Mouse (Mus musculus) gastrocnemius, postnatal 4 days (tissue): ENCODE data around the gene Xirp2. TPM values are rescaled to one million over a fixed set of nuclear protein-coding genes. Genes with fewer than 3 reads are reported as not detected.

Source experiments
- DNase-seq, 2 experiments: peaks; one replicate each; pipeline ENCODE4 v3.0.0; 2021 to 2022; ENCODE audit warnings: low spot score in 2 of 2, mixed read lengths in 2 of 2
- total RNA-seq, 2 experiments: library from RNA; stranded (reverse); gene quantifications; 2 replicates each; pipeline ENCODE4 v1.2.3; 2021

Gene Xirp2
- total RNA-seq, 2 experiments from 2014 or later, result 98.1 to 112 TPM

DNA sequence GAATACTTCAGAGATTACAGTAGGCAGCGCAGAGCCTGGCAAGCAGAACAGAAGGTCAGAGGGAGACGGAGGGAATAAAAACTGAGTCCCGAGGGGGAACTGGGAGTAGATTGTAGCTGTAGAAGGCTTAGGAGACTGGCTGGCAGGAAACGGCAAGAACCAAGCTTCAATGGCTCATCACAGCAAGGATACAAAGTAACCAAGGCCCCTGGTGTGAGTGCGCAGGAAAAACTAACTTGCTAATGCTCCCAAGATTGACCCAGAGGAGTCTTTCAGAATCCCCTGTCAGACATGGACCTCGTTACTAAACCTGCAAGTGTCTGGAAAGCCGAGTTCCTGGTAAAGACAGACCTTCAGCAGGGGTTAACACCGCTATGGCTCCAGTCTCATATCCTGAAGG is 98.6 kb downstream of the Xirp2 start:
- DNase-seq, result no peak

- DNase-seq, result peak; percentile 25 to 37
Measured at GRCm38 (mm10) chr2:67564851-67565479, 119.2 kb downstream of the Xirp2 start.

GRCm38 (mm10) chr2:67565480-67566331 is 119.9 kb downstream of the Xirp2 start, which contains the start of gene B3galt1:
TSS of gene B3galt1 (plus strand) at chr2:67565871.
- peak; percentile 81 to 84 for DNase-seq

DNA sequence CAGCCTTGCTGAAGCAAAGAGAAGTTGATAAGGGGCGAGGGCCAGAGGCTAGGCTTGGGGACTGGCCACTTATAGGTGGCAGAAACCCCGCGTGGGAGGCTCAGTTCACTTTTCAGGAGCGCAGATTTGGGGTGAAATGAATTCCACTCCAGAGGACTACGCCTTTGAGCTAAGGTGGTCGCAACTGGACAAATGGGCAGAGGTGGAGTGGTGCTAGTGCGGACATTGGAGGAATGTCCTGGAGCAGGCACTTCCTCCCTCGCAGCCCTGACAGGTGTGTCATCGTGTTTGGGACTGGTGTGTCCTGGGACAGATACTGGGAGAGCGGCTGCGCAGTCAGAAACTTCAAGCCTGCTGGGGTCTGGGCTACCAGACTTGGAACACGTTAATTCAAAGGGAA is 120.8 kb downstream of the Xirp2 start:
- DNase-seq, result peak in 1 of 2 experiments; percentile 9

GRCm38 (mm10) chr2:67567141-67567680 is 121.4 kb downstream of the Xirp2 start:
- no peak for DNase-seq

Other genes with a start within 250 kb of the Xirp2 start
- not detected for gene Gm21830, start 32.3 kb upstream of the Xirp2 start, total RNA-seq
- not detected for gene Gm26727, start 12.8 kb upstream of the Xirp2 start, total RNA-seq
- gene B3galt1, start 119.9 kb downstream of the Xirp2 start, total RNA-seq, result 1 to 10 TPM; 6.5 to 6.8 TPM